Mouse (Mus musculus): ENCODE measurements around the gene Mia. TPM values are rescaled to one million over a fixed set of nuclear protein-coding genes. Genes with fewer than 3 reads are reported as not detected.

Mia gene
- polyA plus RNA-seq, 1 experiment from 2014 or later, result 9.3 TPM

GRCm38 (mm10) chr7:27177942-27178323 lies 3.0 kb downstream of the Mia start:
- Histone ChIP-seq H3K9me3 (replicated peaks; ENCODE audit: control insufficient read depth, low read length) (no peaks in the 10 kb centered on the region), H3K4me3 (replicated peaks; ENCODE audit: low read length) (peak overlapping the region; percentile 91), H3K27ac (ENCODE audit: low read length) (peak overlapping the region; percentile 97), H3K9ac (ENCODE audit: low read length) (peak overlapping the region; percentile 85), H3K4me1 (ENCODE audit: control insufficient read depth, insufficient read depth, low read length) (peaks cover 11% of the 10 kb centered on the region), H3K27me3 (ENCODE audit: control insufficient read depth, insufficient read depth, low read length) (no peaks in the 10 kb centered on the region), H3K36me3 (ENCODE audit: control insufficient read depth, insufficient read depth, low read length) (peaks cover 3% of the 10 kb centered on the region; the same call in 1 of the 2 replicates), H3K4me2 (ENCODE audit: low read depth, low read length) (peak overlapping the region; percentile 63)
- no peak for ATAC-seq (ENCODE audit: insufficient read depth, low FRiP score)
- 14% methylated on average over 4 of the region's 4 CpGs for WGBS

DNA sequence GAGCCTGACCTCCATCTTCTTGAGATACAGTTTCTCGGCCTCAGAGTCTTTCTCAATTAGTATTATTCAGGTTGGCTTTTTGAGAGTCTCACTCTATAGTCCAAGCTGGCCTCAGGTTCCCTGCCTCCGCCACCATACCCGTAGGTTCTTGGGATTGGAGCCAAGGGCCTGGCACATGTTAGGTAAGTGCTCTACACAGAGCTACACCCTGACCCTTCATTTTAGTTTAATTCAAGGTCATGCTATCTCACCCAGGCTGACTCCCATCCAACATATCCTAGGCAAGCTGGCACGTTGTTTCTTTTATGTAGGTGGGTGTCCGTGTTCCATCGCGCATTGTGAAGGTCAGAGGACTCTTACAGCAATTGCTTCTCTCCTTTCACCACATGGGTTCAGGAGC lies 6.1 kb downstream of the Mia start:
- no peak overlapping the region for H3K4me2 ChIP-seq (ENCODE audit: low read depth, low read length)
- H3K9me3 ChIP-seq (replicated peaks; ENCODE audit: control insufficient read depth, low read length), result no peaks in the 10 kb centered on the region
- no peak overlapping the region for H3K9ac ChIP-seq (ENCODE audit: low read length)
- H3K27ac ChIP-seq (ENCODE audit: low read length), result no peak overlapping the region
- peaks cover 12% of the 10 kb centered on the region for H3K36me3 ChIP-seq (ENCODE audit: control insufficient read depth, insufficient read depth, low read length)
- H3K4me3 ChIP-seq (replicated peaks; ENCODE audit: low read length), result no peak overlapping the region
- 91% methylated on average over 7 of the region's 7 CpGs for WGBS
- H3K4me1 ChIP-seq (ENCODE audit: control insufficient read depth, insufficient read depth, low read length), result peaks cover 11% of the 10 kb centered on the region
- no peak for ATAC-seq (ENCODE audit: insufficient read depth, low FRiP score)
- H3K27me3 ChIP-seq (ENCODE audit: control insufficient read depth, insufficient read depth, low read length), result no peaks in the 10 kb centered on the region

DNA sequence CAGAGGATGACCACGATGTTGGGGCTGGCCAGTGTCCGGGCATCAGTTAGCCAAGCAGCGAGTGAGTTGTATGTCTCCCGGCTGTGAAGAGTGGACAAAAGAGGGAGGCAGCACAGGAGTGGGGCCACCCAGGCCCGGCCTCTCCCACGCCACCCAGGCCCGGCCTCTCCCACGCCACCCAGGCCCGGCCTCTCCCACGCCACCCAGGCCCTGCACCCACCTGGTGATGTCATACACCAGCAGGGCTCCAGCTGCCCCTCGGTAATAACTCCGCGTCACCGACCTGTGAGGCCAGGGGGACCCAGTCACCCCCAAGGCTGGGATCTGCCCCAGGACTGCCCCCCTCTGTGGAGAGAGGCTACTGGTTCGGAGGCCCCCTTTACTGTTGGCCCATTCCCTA lies 6.5 kb downstream of the Mia start:
- no peaks in the 10 kb centered on the region for H3K27me3 ChIP-seq (ENCODE audit: control insufficient read depth, insufficient read depth, low read length)
- ATAC-seq (ENCODE audit: insufficient read depth, low FRiP score), result no peak
- no peaks in the 10 kb centered on the region for H3K9me3 ChIP-seq (replicated peaks; ENCODE audit: control insufficient read depth, low read length)
- peaks cover 12% of the 10 kb centered on the region for H3K36me3 ChIP-seq (ENCODE audit: control insufficient read depth, insufficient read depth, low read length)
- H3K4me2 ChIP-seq (ENCODE audit: low read depth, low read length), result no peak overlapping the region
- no peak overlapping the region for H3K9ac ChIP-seq (ENCODE audit: low read length)
- WGBS, result 94% methylated on average over 15 of the region's 15 CpGs
- peaks cover 7% of the 10 kb centered on the region for H3K4me1 ChIP-seq (ENCODE audit: control insufficient read depth, insufficient read depth, low read length)
- H3K27ac ChIP-seq (ENCODE audit: low read length), result no peak overlapping the region
- no peak overlapping the region for H3K4me3 ChIP-seq (replicated peaks; ENCODE audit: low read length)

GRCm38 (mm10) chr7:27170981-27171380 lies 10.0 kb downstream of the Mia start:
- Histone ChIP-seq H3K9ac (ENCODE audit: low read length) (no peak overlapping the region), H3K27me3 (ENCODE audit: control insufficient read depth, insufficient read depth, low read length) (no peaks in the 10 kb centered on the region), H3K27ac (ENCODE audit: low read length) (no peak overlapping the region), H3K36me3 (ENCODE audit: control insufficient read depth, insufficient read depth, low read length) (peaks cover 12% of the 10 kb centered on the region), H3K4me1 (ENCODE audit: control insufficient read depth, insufficient read depth, low read length) (peaks cover 8% of the 10 kb centered on the region; the same call in 1 of the 2 replicates), H3K9me3 (replicated peaks; ENCODE audit: control insufficient read depth, low read length) (no peaks in the 10 kb centered on the region), H3K4me2 (ENCODE audit: low read depth, low read length) (no peak overlapping the region), H3K4me3 (replicated peaks; ENCODE audit: low read length) (no peak overlapping the region)
- WGBS, result 92% methylated on average over 3 of the region's 3 CpGs
- ATAC-seq (ENCODE audit: insufficient read depth, low FRiP score), result no peak

GRCm38 (mm10) chr7:27168371-27168770 lies 12.6 kb downstream of the Mia start:
- no peak overlapping the region for H3K4me3 ChIP-seq (replicated peaks; ENCODE audit: low read length)
- no peak overlapping the region for H3K4me2 ChIP-seq (ENCODE audit: low read depth, low read length)
- no peak for ATAC-seq (ENCODE audit: insufficient read depth, low FRiP score)
- H3K9me3 ChIP-seq (replicated peaks; ENCODE audit: control insufficient read depth, low read length), result no peaks in the 10 kb centered on the region
- peaks cover 19% of the 10 kb centered on the region for H3K36me3 ChIP-seq (ENCODE audit: control insufficient read depth, insufficient read depth, low read length)
- H3K4me1 ChIP-seq (ENCODE audit: control insufficient read depth, insufficient read depth, low read length), result peaks cover 31% of the 10 kb centered on the region
- H3K27ac ChIP-seq (ENCODE audit: low read length), result no peak overlapping the region
- WGBS, result 85% methylated on average over 5 of the region's 5 CpGs
- no peaks in the 10 kb centered on the region for H3K27me3 ChIP-seq (ENCODE audit: control insufficient read depth, insufficient read depth, low read length)
- no peak overlapping the region for H3K9ac ChIP-seq (ENCODE audit: low read length)

GRCm38 (mm10) chr7:27167475-27168094 lies 13.4 kb downstream of the Mia start:
- peak overlapping the region; percentile 80 for H3K4me3 ChIP-seq (replicated peaks; ENCODE audit: low read length)

DNA sequence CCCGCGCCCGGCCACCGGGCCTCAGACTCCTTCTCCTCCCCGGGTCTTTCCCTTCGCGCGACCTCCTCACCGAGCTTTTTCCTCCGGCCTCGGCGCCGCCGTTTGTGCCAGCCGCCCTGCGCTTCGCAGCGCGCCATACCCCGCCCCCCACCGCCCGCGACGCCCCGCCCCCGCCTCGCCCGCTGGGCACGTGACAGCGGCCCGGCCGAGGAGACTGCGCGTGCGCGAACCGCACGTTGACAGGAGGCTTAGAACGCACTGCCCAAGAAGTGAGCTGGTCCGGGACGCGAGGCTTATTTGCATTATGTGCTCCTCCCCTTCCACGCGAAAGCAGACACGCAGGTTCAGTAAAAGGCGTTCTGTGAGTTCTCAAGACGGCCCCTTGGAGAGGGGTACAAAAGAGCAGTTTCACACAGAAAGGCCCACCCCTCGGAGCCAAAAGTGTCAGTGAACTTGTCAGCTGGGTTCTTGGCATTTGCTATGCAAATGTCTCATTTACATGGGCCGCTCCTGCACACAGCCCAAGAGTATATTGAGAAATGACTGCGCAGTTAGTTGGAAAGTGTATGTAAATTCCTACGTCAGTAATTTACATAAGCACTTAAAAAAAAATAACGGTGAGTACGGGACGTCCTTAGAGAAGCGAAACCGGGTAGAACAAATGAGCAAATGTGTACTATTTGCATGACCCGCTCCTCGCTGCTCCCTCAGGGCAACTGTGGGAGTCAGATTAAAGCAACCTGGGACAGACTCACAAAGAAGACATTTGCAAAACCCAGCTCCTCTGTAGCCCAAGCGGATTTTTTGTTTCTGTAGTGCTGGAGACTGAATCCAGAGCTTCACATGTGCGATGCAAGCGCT lies 14.1 kb downstream of the Mia start, which contains the start of gene Egln2:
Egln2 (minus strand) TSS at position 189 of the 861 bp plus-strand sequence.
- Histone ChIP-seq H3K4me1 (ENCODE audit: control insufficient read depth, insufficient read depth, low read length) (peaks cover 47% of the 10 kb centered on the region), H3K27me3 (ENCODE audit: control insufficient read depth, insufficient read depth, low read length) (no peaks in the 10 kb centered on the region), H3K36me3 (ENCODE audit: control insufficient read depth, insufficient read depth, low read length) (peaks cover 9% of the 10 kb centered on the region; the same call in 1 of the 2 replicates), H3K27ac (ENCODE audit: low read length) (peak within 1 kb of the TSS; percentile 98), H3K9me3 (replicated peaks; ENCODE audit: control insufficient read depth, low read length) (no peaks in the 10 kb centered on the region), H3K4me3 (replicated peaks; ENCODE audit: low read length) (peak within 1 kb of the TSS; percentile 80), H3K4me2 (ENCODE audit: low read depth, low read length) (peak within 1 kb of the TSS; percentile 73), H3K9ac (ENCODE audit: low read length) (peak within 1 kb of the TSS; percentile 94)
- ATAC-seq (ENCODE audit: insufficient read depth, low FRiP score), result peak; percentile 90
- 1% methylated on average over 61 of the region's 61 CpGs for WGBS

More at GRCm38 (mm10) chr7:27167475-27168094, 13.4 kb downstream of the Mia start:
- Histone ChIP-seq H3K4me1 (ENCODE audit: control insufficient read depth, insufficient read depth, low read length) (peaks cover 39% of the 10 kb centered on the region), H3K9me3 (replicated peaks; ENCODE audit: control insufficient read depth, low read length) (no peaks in the 10 kb centered on the region), H3K36me3 (ENCODE audit: control insufficient read depth, insufficient read depth, low read length) (peaks cover 15% of the 10 kb centered on the region; the same call in 1 of the 2 replicates), H3K4me2 (ENCODE audit: low read depth, low read length) (peak overlapping the region; percentile 73), H3K9ac (ENCODE audit: low read length) (peak overlapping the region; percentile 94), H3K27me3 (ENCODE audit: control insufficient read depth, insufficient read depth, low read length) (no peaks in the 10 kb centered on the region), H3K27ac (ENCODE audit: low read length) (peak overlapping the region; percentile 98)
- WGBS, result 72% methylated on average over 11 of the region's 11 CpGs
- ATAC-seq (ENCODE audit: insufficient read depth, low FRiP score), result no peak

DNA sequence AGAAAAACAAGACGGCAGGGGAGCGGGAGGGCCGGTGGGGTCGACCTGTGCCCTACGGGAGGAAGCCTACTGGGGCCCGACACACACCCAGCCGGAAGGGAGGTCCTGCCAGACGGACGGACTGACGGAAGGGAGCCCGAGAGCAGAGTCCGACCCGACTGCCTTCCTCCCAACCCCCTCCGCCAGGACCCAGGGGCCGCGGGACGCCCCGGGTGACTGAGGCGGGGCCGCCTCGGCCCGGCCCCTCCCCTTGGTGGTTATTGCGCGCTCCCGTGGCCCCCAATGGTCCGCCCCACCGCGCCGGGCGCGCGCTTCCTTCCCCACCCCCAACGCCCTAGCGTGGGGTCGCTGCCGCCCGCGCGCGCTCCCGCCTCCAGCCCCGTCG lies 14.7 kb downstream of the Mia start:
- WGBS, result 1% methylated on average over 34 of the region's 43 CpGs
- Histone ChIP-seq H3K27me3 (ENCODE audit: control insufficient read depth, insufficient read depth, low read length) (no peaks in the 10 kb centered on the region), H3K4me3 (replicated peaks; ENCODE audit: low read length) (peak overlapping the region; percentile 80), H3K27ac (ENCODE audit: low read length) (peak overlapping the region; percentile 98), H3K9me3 (replicated peaks; ENCODE audit: control insufficient read depth, low read length) (no peaks in the 10 kb centered on the region), H3K9ac (ENCODE audit: low read length) (peak overlapping the region; percentile 94), H3K36me3 (ENCODE audit: control insufficient read depth, insufficient read depth, low read length) (peaks cover 8% of the 10 kb centered on the region; the same call in 1 of the 2 replicates), H3K4me1 (ENCODE audit: control insufficient read depth, insufficient read depth, low read length) (peaks cover 53% of the 10 kb centered on the region), H3K4me2 (ENCODE audit: low read depth, low read length) (peak overlapping the region; percentile 73)
- peak; percentile 87 for ATAC-seq (ENCODE audit: insufficient read depth, low FRiP score)

GRCm38 (mm10) chr7:27165696-27166095 lies 15.3 kb downstream of the Mia start:
- H3K9me3 ChIP-seq (replicated peaks; ENCODE audit: control insufficient read depth, low read length), result no peaks in the 10 kb centered on the region
- H3K4me1 ChIP-seq (ENCODE audit: control insufficient read depth, insufficient read depth, low read length), result peaks cover 56% of the 10 kb centered on the region
- peaks cover 8% of the 10 kb centered on the region; the same call in 1 of the 2 replicates for H3K36me3 ChIP-seq (ENCODE audit: control insufficient read depth, insufficient read depth, low read length)
- peak overlapping the region; percentile 80 for H3K4me3 ChIP-seq (replicated peaks; ENCODE audit: low read length)
- ATAC-seq (ENCODE audit: insufficient read depth, low FRiP score), result no peak
- H3K27me3 ChIP-seq (ENCODE audit: control insufficient read depth, insufficient read depth, low read length), result no peaks in the 10 kb centered on the region
- peak overlapping the region; percentile 98 for H3K27ac ChIP-seq (ENCODE audit: low read length)
- H3K4me2 ChIP-seq (ENCODE audit: low read depth, low read length), result peak overlapping the region; percentile 73
- peak overlapping the region; percentile 94 for H3K9ac ChIP-seq (ENCODE audit: low read length)
- WGBS, result 2% methylated on average over 8 of the region's 8 CpGs

Data from stomach, embryonic 16.5 days (tissue).